Mouse (Mus musculus) heart, postnatal 0 days (tissue): ENCODE measurements at regions not wholly inside any gene's neighbourhood (a gene's known extent, or its start where the extent isn't known, plus 50 kb on each side); places are given as distances from the start of the nearest gene placed in this dataset.

Source experiments
- CTCF ChIP-seq: IDR thresholded peaks from 2 replicates; pipeline ENCODE4 v1.5.1; 2016; ENCODE audit warnings: antibody characterized with exemption, control low read depth, low read depth
- EP300 ChIP-seq: IDR thresholded peaks from 2 replicates; pipeline ENCODE4 v1.6.1; 2016; ENCODE audit warnings: antibody characterized with exemption, low read depth

GRCm38 (mm10) chr3:39202662-39203061 is 315.9 kb downstream of the Fat4 start:
- TF ChIP-seq CTCF: no peak
- no peak for TF ChIP-seq EP300
